In the genomic region with DNA sequence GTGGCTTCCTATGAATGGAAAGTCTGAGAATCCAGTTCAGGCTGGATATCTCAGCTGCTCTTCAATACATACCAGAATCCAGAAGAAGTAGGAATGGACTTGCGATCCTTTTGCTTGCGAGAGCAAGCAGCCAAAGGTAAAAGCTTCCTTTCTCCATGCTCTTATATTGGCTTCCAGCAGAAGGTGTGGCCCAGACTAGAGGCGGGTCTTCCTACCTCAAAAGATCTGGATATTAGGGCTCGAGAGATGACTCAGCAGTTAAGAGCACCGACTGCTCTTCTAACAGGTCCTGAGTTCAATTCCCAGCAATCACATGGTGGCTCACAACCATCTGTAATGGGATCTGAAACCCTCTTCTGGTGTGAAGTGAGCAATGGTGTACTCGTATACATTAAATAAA, we compare ENCODE assay signal across 8 mouse cellular contexts. TPM values are rescaled to one million over a fixed set of nuclear protein-coding genes. Genes with fewer than 3 reads are reported as not detected.
DNase-seq lines count a peak whose midpoint lies in the region; ATAC-seq lines count a peak whose summit lies in the region.

A gene (minus strand): TSS at position 108 of the 400 bp plus-strand sequence.

- DNase-seq in lung, postnatal 4 days = no peak
- DNase-seq in embryonic facial prominence, embryonic 10.5 days (ENCODE audit: low spot score) = no peak
- DNase-seq in heart, embryonic 10.5 days (ENCODE audit: low spot score) = no peak
- no peak for DNase-seq in layer of hippocampus, postnatal 36 days
- no peak for DNase-seq in midbrain, embryonic 14.5 days
- DNase-seq in right cerebral cortex, adult 18-20 months = no peak
- no peak for DNase-seq in Muller cell, postnatal 12 days (ENCODE audit: inconsistent ontology term)

- H3K4me1 ChIP-seq in lung, embryonic 16.5 days (replicated peaks; ENCODE audit: control insufficient read depth, insufficient read depth, low read length) = peaks cover 3% of the 10 kb centered on the region; the same call in 1 of the 2 replicates
- peaks cover 9% of the 10 kb centered on the region for H3K4me1 ChIP-seq in embryonic facial prominence, embryonic 10.5 days
- H3K4me1 ChIP-seq in heart, embryonic 10.5 days = peaks cover 5% of the 10 kb centered on the region; the same call in 1 of the 2 replicates
- H3K4me1 ChIP-seq in midbrain, embryonic 14.5 days (ENCODE audit: control insufficient read depth, insufficient read depth, low read length) = peaks cover 5% of the 10 kb centered on the region

- H3K36me3 ChIP-seq in lung, embryonic 16.5 days (ENCODE audit: control insufficient read depth, insufficient read depth, low read length) = no peaks in the 10 kb centered on the region
- no peaks in the 10 kb centered on the region for H3K36me3 ChIP-seq in embryonic facial prominence, embryonic 10.5 days (replicated peaks)
- no peaks in the 10 kb centered on the region for H3K36me3 ChIP-seq in heart, embryonic 10.5 days
- H3K36me3 ChIP-seq in midbrain, embryonic 14.5 days (ENCODE audit: control insufficient read depth, insufficient read depth, low read length) = no peaks in the 10 kb centered on the region

- no peaks in the 10 kb centered on the region for H3K27me3 ChIP-seq in lung, embryonic 16.5 days (ENCODE audit: control insufficient read depth, insufficient read depth, low read depth, low read length)
- H3K27me3 ChIP-seq in embryonic facial prominence, embryonic 10.5 days (replicated peaks; ENCODE audit: low read depth, poor library complexity, severe bottlenecking) = no peaks in the 10 kb centered on the region
- H3K27me3 ChIP-seq in heart, embryonic 10.5 days (ENCODE audit: insufficient read depth, poor library complexity, severe bottlenecking) = no peaks in the 10 kb centered on the region
- no peaks in the 10 kb centered on the region for H3K27me3 ChIP-seq in midbrain, embryonic 14.5 days (ENCODE audit: control insufficient read depth, insufficient read depth, low read length)

- H3K9ac ChIP-seq in lung, embryonic 16.5 days (ENCODE audit: low read length) = no peak within 1 kb of the TSS
- H3K9ac ChIP-seq in midbrain, embryonic 14.5 days (replicated peaks; ENCODE audit: low read length) = no peak within 1 kb of the TSS

- ATAC-seq in lung, embryonic 16.5 days (ENCODE audit: low read depth) = no peak
- no peak for ATAC-seq in midbrain, embryonic 14.5 days (ENCODE audit: low FRiP score, low TSS enrichment)

- H3K27ac ChIP-seq in lung, embryonic 16.5 days (ENCODE audit: low read length) = no peak within 1 kb of the TSS
- no peak within 1 kb of the TSS for H3K27ac ChIP-seq in embryonic facial prominence, embryonic 10.5 days (replicated peaks)
- H3K27ac ChIP-seq in heart, embryonic 10.5 days = no peak within 1 kb of the TSS
- no peak within 1 kb of the TSS for H3K27ac ChIP-seq in midbrain, embryonic 14.5 days (replicated peaks; ENCODE audit: low read depth, low read length)

- no peak within 1 kb of the TSS for H3K4me3 ChIP-seq in lung, embryonic 16.5 days (ENCODE audit: low read length)
- no peak within 1 kb of the TSS for H3K4me3 ChIP-seq in embryonic facial prominence, embryonic 10.5 days
- no peak within 1 kb of the TSS for H3K4me3 ChIP-seq in heart, embryonic 10.5 days
- H3K4me3 ChIP-seq in midbrain, embryonic 14.5 days (replicated peaks; ENCODE audit: low read depth, low read length) = no peak within 1 kb of the TSS

- WGBS in lung, embryonic 16.5 days = 73% methylated on average over 6 of the region's 6 CpGs
- 86% methylated on average over 6 of the region's 6 CpGs for WGBS in embryonic facial prominence, embryonic 10.5 days
- WGBS in heart, embryonic 10.5 days = 82% methylated on average over 6 of the region's 6 CpGs
- 91% methylated on average over 6 of the region's 6 CpGs for WGBS in midbrain, embryonic 14.5 days

- no peak within 1 kb of the TSS for H3K4me2 ChIP-seq in lung, embryonic 16.5 days (ENCODE audit: low read depth, low read length)
- H3K4me2 ChIP-seq in midbrain, embryonic 14.5 days (ENCODE audit: low read length) = no peak within 1 kb of the TSS

- H3K9me3 ChIP-seq in lung, embryonic 16.5 days (ENCODE audit: control insufficient read depth, low read length) = no peaks in the 10 kb centered on the region
- H3K9me3 ChIP-seq in embryonic facial prominence, embryonic 10.5 days = no peaks in the 10 kb centered on the region; the same call in 1 of the 2 replicates
- no peaks in the 10 kb centered on the region for H3K9me3 ChIP-seq in heart, embryonic 10.5 days
- H3K9me3 ChIP-seq in midbrain, embryonic 14.5 days (ENCODE audit: control insufficient read depth, low read length) = no peaks in the 10 kb centered on the region

RNA-seq across cellular contexts. Expression of the gene that starts here (rescaled TPM):
- 151 and 162 TPM in 2 replicates for polyA plus RNA-seq in lung, embryonic 16.5 days (2015; fragmentation: Nextera tagmentation; extraction: Ambion mirVana)
- 223 and 230 TPM in 2 replicates for polyA plus RNA-seq in embryonic facial prominence, embryonic 10.5 days (2016; fragmentation: Nextera tagmentation; extraction: Ambion mirVana)
- 128 and 138 TPM in 2 replicates for polyA plus RNA-seq in heart, embryonic 10.5 days (2016; fragmentation: Nextera tagmentation; extraction: Ambion mirVana)
- 100 to 1,000 TPM; 119 TPM for total RNA-seq in layer of hippocampus, postnatal 36 days (2021)
- 207 and 213 TPM in 2 replicates for polyA plus RNA-seq in midbrain, embryonic 14.5 days (2014; fragmentation: Nextera tagmentation; extraction: Ambion mirVana)
